Mouse (Mus musculus): ENCODE measurements around the gene Gm6904. TPM values are rescaled to one million over a fixed set of nuclear protein-coding genes. Genes with fewer than 3 reads are reported as not detected.
A peak's percentile ranks its signal among the peaks of the same experiment; 100 is the strongest.
"Not testable (repeated sequence)": the region's sequence is repeated elsewhere in the genome, so short reads cannot be mapped to it uniquely, and the experiment has no call there.

Gene Gm6904
- not detected in 2 replicates for total RNA-seq (2017)

GRCm38 (mm10) chr14:59260056-59260455 lies at the start of gene Gm6904:
Gene Gm6904, minus strand, starts transcription at chr14:59260216.
- peak; percentile 96 to 100 for ATAC-seq (replicated peaks in 1 of 2; ENCODE audit: insufficient read depth in 1 of 2, low FRiP score in 2 of 2, low TSS enrichment in 1 of 2, low read depth in 1 of 2, poor library complexity in 2 of 2, severe bottlenecking in 2 of 2)

- ATAC-seq (replicated peaks in 1 of 2; ENCODE audit: insufficient read depth in 1 of 2, low FRiP score in 2 of 2, low TSS enrichment in 1 of 2, low read depth in 1 of 2, poor library complexity in 2 of 2, severe bottlenecking in 2 of 2) = peak; percentile 68 to 83
Measured at GRCm38 (mm10) chr14:59297391-59297790, 37.4 kb upstream of the Gm6904 start, which contains the start of gene Phf11a. Gene Phf11a, minus strand, starts transcription at chr14:59297522.

GRCm38 (mm10) chr14:59291769-59292168 lies 31.8 kb upstream of the Gm6904 start:
- not testable (repeated sequence) for ATAC-seq (replicated peaks in 1 of 2; ENCODE audit: insufficient read depth in 1 of 2, low FRiP score in 2 of 2, low TSS enrichment in 1 of 2, low read depth in 1 of 2, poor library complexity in 2 of 2, severe bottlenecking in 2 of 2)

- not testable (repeated sequence) for ATAC-seq (replicated peaks in 1 of 2; ENCODE audit: insufficient read depth in 1 of 2, low FRiP score in 2 of 2, low TSS enrichment in 1 of 2, low read depth in 1 of 2, poor library complexity in 2 of 2, severe bottlenecking in 2 of 2)
Measured at GRCm38 (mm10) chr14:59274961-59275360, 14.9 kb upstream of the Gm6904 start.

- not testable (repeated sequence) for ATAC-seq (replicated peaks in 1 of 2; ENCODE audit: insufficient read depth in 1 of 2, low FRiP score in 2 of 2, low TSS enrichment in 1 of 2, low read depth in 1 of 2, poor library complexity in 2 of 2, severe bottlenecking in 2 of 2)
Measured at GRCm38 (mm10) chr14:59255861-59256260, 4.2 kb downstream of the Gm6904 start.

- ATAC-seq (replicated peaks in 1 of 2; ENCODE audit: insufficient read depth in 1 of 2, low FRiP score in 2 of 2, low TSS enrichment in 1 of 2, low read depth in 1 of 2, poor library complexity in 2 of 2, severe bottlenecking in 2 of 2) = not testable (repeated sequence)
Measured at GRCm38 (mm10) chr14:59250350-59250749, 9.7 kb downstream of the Gm6904 start.

GRCm38 (mm10) chr14:59233635-59234034 lies 26.4 kb downstream of the Gm6904 start:
- no peak for ATAC-seq (replicated peaks in 1 of 2; ENCODE audit: insufficient read depth in 1 of 2, low FRiP score in 2 of 2, low TSS enrichment in 1 of 2, low read depth in 1 of 2, poor library complexity in 2 of 2, severe bottlenecking in 2 of 2)

- ATAC-seq (replicated peaks in 1 of 2; ENCODE audit: insufficient read depth in 1 of 2, low FRiP score in 2 of 2, low TSS enrichment in 1 of 2, low read depth in 1 of 2, poor library complexity in 2 of 2, severe bottlenecking in 2 of 2) = peak; percentile 68 to 72
Measured at GRCm38 (mm10) chr14:59232003-59232402, 28.0 kb downstream of the Gm6904 start.

GRCm38 (mm10) chr14:59230331-59230966 lies 29.6 kb downstream of the Gm6904 start:
- no peak for ATAC-seq (replicated peaks in 1 of 2; ENCODE audit: insufficient read depth in 1 of 2, low FRiP score in 2 of 2, low TSS enrichment in 1 of 2, low read depth in 1 of 2, poor library complexity in 2 of 2, severe bottlenecking in 2 of 2)

- 0 out of 4 replicates have a peak, but pooled peaks of 1 of the 2 experiments have one; percentile 42 for ATAC-seq (replicated peaks in 1 of 2; ENCODE audit: insufficient read depth in 1 of 2, low FRiP score in 2 of 2, low TSS enrichment in 1 of 2, low read depth in 1 of 2, poor library complexity in 2 of 2, severe bottlenecking in 2 of 2)
Measured at GRCm38 (mm10) chr14:59229822-59230221, 30.2 kb downstream of the Gm6904 start.

- ATAC-seq (replicated peaks in 1 of 2; ENCODE audit: insufficient read depth in 1 of 2, low FRiP score in 2 of 2, low TSS enrichment in 1 of 2, low read depth in 1 of 2, poor library complexity in 2 of 2, severe bottlenecking in 2 of 2) = no peak
Measured at GRCm38 (mm10) chr14:59226240-59226639, 33.8 kb downstream of the Gm6904 start.

- ATAC-seq (replicated peaks in 1 of 2; ENCODE audit: insufficient read depth in 1 of 2, low FRiP score in 2 of 2, low TSS enrichment in 1 of 2, low read depth in 1 of 2, poor library complexity in 2 of 2, severe bottlenecking in 2 of 2) = 0 out of 4 replicates have a peak, but pooled peaks of 1 of the 2 experiments have one; percentile 12
Measured at GRCm38 (mm10) chr14:59219241-59219640, 40.8 kb downstream of the Gm6904 start.

- ATAC-seq (replicated peaks in 1 of 2; ENCODE audit: insufficient read depth in 1 of 2, low FRiP score in 2 of 2, low TSS enrichment in 1 of 2, low read depth in 1 of 2, poor library complexity in 2 of 2, severe bottlenecking in 2 of 2) = no peak
Measured at GRCm38 (mm10) chr14:59209816-59210215, 50.2 kb downstream of the Gm6904 start.

- ATAC-seq (replicated peaks in 1 of 2; ENCODE audit: insufficient read depth in 1 of 2, low FRiP score in 2 of 2, low TSS enrichment in 1 of 2, low read depth in 1 of 2, poor library complexity in 2 of 2, severe bottlenecking in 2 of 2) = no peak
Measured at GRCm38 (mm10) chr14:59209003-59209402, 51.0 kb downstream of the Gm6904 start.

- no peak for ATAC-seq (replicated peaks in 1 of 2; ENCODE audit: insufficient read depth in 1 of 2, low FRiP score in 2 of 2, low TSS enrichment in 1 of 2, low read depth in 1 of 2, poor library complexity in 2 of 2, severe bottlenecking in 2 of 2)
Measured at GRCm38 (mm10) chr14:59205976-59206583, 53.9 kb downstream of the Gm6904 start.

- ATAC-seq (replicated peaks in 1 of 2; ENCODE audit: insufficient read depth in 1 of 2, low FRiP score in 2 of 2, low TSS enrichment in 1 of 2, low read depth in 1 of 2, poor library complexity in 2 of 2, severe bottlenecking in 2 of 2) = no peak
Measured at GRCm38 (mm10) chr14:59205461-59205860, 54.6 kb downstream of the Gm6904 start.

GRCm38 (mm10) chr14:59201604-59202215 lies 58.3 kb downstream of the Gm6904 start:
- peak in 1 of 2 experiments; percentile 22; a peak in 1 of 4 replicates for ATAC-seq (replicated peaks in 1 of 2; ENCODE audit: insufficient read depth in 1 of 2, low FRiP score in 2 of 2, low TSS enrichment in 1 of 2, low read depth in 1 of 2, poor library complexity in 2 of 2, severe bottlenecking in 2 of 2)

Measured in hematopoietic stem cell, adult 5-6 weeks (primary cell).